Mouse (Mus musculus) kidney, embryonic 15.5 days (tissue): Measurements from ENCODE around the gene Sap30. TPM values are rescaled to one million over a fixed set of nuclear protein-coding genes. Genes with fewer than 3 reads are reported as not detected.
"Not testable (repeated sequence)": the region's sequence is repeated elsewhere in the genome, so short reads cannot be mapped to it uniquely, and the experiment has no call there.

Experiments
- ATAC-seq: fragments of 200-750 bp; cut with Nextera tagmentation; replicated peaks from 2 replicates; pipeline ENCODE4 v1.8.0; 2017; ENCODE audit warnings: moderate TSS enrichment; ENCODE audit not compliant: low FRiP score
- H3K27ac ChIP-seq: fragments of 300-500 bp; sonication (generic); 2 replicates; pipeline ENCODE4 v1.5.1; 2015; ENCODE audit warnings: mild to moderate bottlenecking, inconsistent platforms
- H3K27me3 ChIP-seq: fragments of 300-500 bp; sonication (generic); 2 replicates; pipeline ENCODE4 v1.6.1; 2015; ENCODE audit warnings: inconsistent platforms
- H3K36me3 ChIP-seq: fragments of 300-500 bp; sonication (generic); 2 replicates; pipeline ENCODE4 v1.6.1; 2015; ENCODE audit warnings: inconsistent platforms
- H3K4me1 ChIP-seq: fragments of 300-500 bp; sonication (generic); 2 replicates; pipeline ENCODE4 v1.6.1; 2015; ENCODE audit warnings: inconsistent platforms
- H3K4me2 ChIP-seq: fragments of 300-500 bp; sonication (generic); 2 replicates; pipeline ENCODE4 v1.6.1; 2015; ENCODE audit warnings: moderate library complexity, mild to moderate bottlenecking, inconsistent platforms
- H3K4me3 ChIP-seq: fragments of 300-500 bp; sonication (generic); replicated peaks from 2 replicates; pipeline ENCODE4 v1.5.1; 2015; ENCODE audit warnings: mild to moderate bottlenecking, inconsistent platforms
- H3K9ac ChIP-seq: fragments of 300-500 bp; sonication (generic); 2 replicates; pipeline ENCODE4 v1.6.1; 2015; ENCODE audit warnings: mild to moderate bottlenecking, inconsistent platforms
- H3K9me3 ChIP-seq: fragments of 300-500 bp; sonication (generic); replicated peaks from 2 replicates; pipeline ENCODE4 v1.6.1; 2016; ENCODE audit warnings: inconsistent platforms
- WGBS: fragments of 180-500 bp; shearing (Covaris S2); methylation state at CpG from one replicate; pipeline ENCODE4 v1.1.7; 2015; ENCODE audit warnings: mixed read lengths; 5-methylcytosine and 5-hydroxymethylcytosine counted together
- polyA plus RNA-seq: library from polyadenylated mRNA; unstranded; fragments of >200 nt; fragmentation: Nextera tagmentation; extraction: Ambion mirVana; gene quantifications from 2 replicates; pipeline ENCODE4 v1.2.1, GENCODE M21; 2015

Gene Sap30
- 35.9 and 37.0 TPM in 2 replicates for polyA plus RNA-seq

- Histone ChIP-seq H3K27me3 (no peaks in the 10 kb centered on the region), H3K27ac (peak within 1 kb of the TSS; percentile 97), H3K36me3 (peaks cover 6% of the 10 kb centered on the region; the same call in 1 of the 2 replicates), H3K4me1 (peaks cover 9% of the 10 kb centered on the region), H3K9me3 (no peaks in the 10 kb centered on the region), H3K4me2 (peak within 1 kb of the TSS; percentile 90), H3K9ac (peak within 1 kb of the TSS; percentile 66), H3K4me3 (peak within 1 kb of the TSS; percentile 68)
- under 1% methylated on average over 66 of the region's 66 CpGs for WGBS
- ATAC-seq = peak; percentile 97
These were observed at the start of gene Sap30 for GRCm38 (mm10) chr8:57487441-57488155. Gene Sap30 (minus strand): TSS chr8:57487860.

- Histone ChIP-seq H3K36me3 (peaks cover 24% of the 10 kb centered on the region), H3K9me3 (no peaks in the 10 kb centered on the region), H3K27me3 (no peaks in the 10 kb centered on the region), H3K4me1 (no peaks in the 10 kb centered on the region), H3K4me3 (no peak overlapping the region), H3K4me2 (no peak overlapping the region), H3K27ac (no peak overlapping the region), H3K9ac (no peak overlapping the region)
- no peak for ATAC-seq
- 94% methylated on average over 6 of the region's 6 CpGs for WGBS
These were observed 48.5 kb upstream of the Sap30 start for GRCm38 (mm10) chr8:57536167-57536566.

- no peak overlapping the region for H3K4me3 ChIP-seq
- H3K27ac ChIP-seq = no peak overlapping the region
- no peaks in the 10 kb centered on the region for H3K9me3 ChIP-seq
- WGBS = 77% methylated on average over 4 of the region's 4 CpGs
- no peak for ATAC-seq
- peaks cover 28% of the 10 kb centered on the region for H3K36me3 ChIP-seq
- H3K27me3 ChIP-seq = no peaks in the 10 kb centered on the region
- no peak overlapping the region for H3K4me2 ChIP-seq
- H3K4me1 ChIP-seq = 0 out of 2 replicates have a peak, but pooled peaks cover 6% of the 10 kb centered on the region
- no peak overlapping the region for H3K9ac ChIP-seq
These were observed 46.8 kb upstream of the Sap30 start for GRCm38 (mm10) chr8:57534495-57534894.

- Histone ChIP-seq H3K36me3 (peaks cover 28% of the 10 kb centered on the region), H3K27ac (no peak overlapping the region), H3K9me3 (no peaks in the 10 kb centered on the region), H3K4me2 (no peak overlapping the region), H3K9ac (no peak overlapping the region), H3K27me3 (no peaks in the 10 kb centered on the region), H3K4me3 (no peak overlapping the region), H3K4me1 (0 out of 2 replicates have a peak, but pooled peaks cover 6% of the 10 kb centered on the region)
- 90% methylated on average over 4 of the region's 4 CpGs for WGBS
- no peak for ATAC-seq
These were observed 45.4 kb upstream of the Sap30 start for GRCm38 (mm10) chr8:57533106-57533505.

GRCm38 (mm10) chr8:57532223-57532622 lies 44.6 kb upstream of the Sap30 start:
- no peaks in the 10 kb centered on the region for H3K9me3 ChIP-seq
- H3K9ac ChIP-seq = no peak overlapping the region
- 0 out of 2 replicates have a peak, but pooled peaks cover 6% of the 10 kb centered on the region for H3K4me1 ChIP-seq
- no peak for ATAC-seq
- peaks cover 34% of the 10 kb centered on the region for H3K36me3 ChIP-seq
- no peak overlapping the region for H3K4me2 ChIP-seq
- 68% methylated on average over 2 of the region's 2 CpGs for WGBS
- H3K27me3 ChIP-seq = no peaks in the 10 kb centered on the region
- no peak overlapping the region for H3K4me3 ChIP-seq
- no peak overlapping the region for H3K27ac ChIP-seq

- H3K9ac ChIP-seq = no peak overlapping the region
These were observed 43.1 kb upstream of the Sap30 start for GRCm38 (mm10) chr8:57530666-57531349.

GRCm38 (mm10) chr8:57530238-57530637 lies 42.6 kb upstream of the Sap30 start:
- 0 out of 2 replicates have a peak, but pooled peaks cover 6% of the 10 kb centered on the region for H3K4me1 ChIP-seq
- ATAC-seq = 0 out of 2 replicates have a peak, but pooled peaks have one; percentile 14
- H3K4me2 ChIP-seq = peak overlapping the region; percentile 46; the same call in 1 of the 2 replicates
- H3K9ac ChIP-seq = no peak overlapping the region
- H3K36me3 ChIP-seq = peaks cover 16% of the 10 kb centered on the region
- WGBS = 93% methylated on average over 13 of the region's 13 CpGs
- H3K4me3 ChIP-seq = no peak overlapping the region
- H3K27ac ChIP-seq = peak overlapping the region; percentile 5; the same call in 1 of the 2 replicates
- H3K9me3 ChIP-seq = no peaks in the 10 kb centered on the region
- H3K27me3 ChIP-seq = no peaks in the 10 kb centered on the region

More at GRCm38 (mm10) chr8:57530666-57531349, 43.1 kb upstream of the Sap30 start:
- peak; percentile 71 for ATAC-seq
- Histone ChIP-seq H3K27me3 (no peaks in the 10 kb centered on the region), H3K4me1 (0 out of 2 replicates have a peak, but pooled peaks cover 6% of the 10 kb centered on the region), H3K4me2 (peak overlapping the region; percentile 46), H3K27ac (peak overlapping the region; percentile 5), H3K9me3 (no peaks in the 10 kb centered on the region), H3K4me3 (peak overlapping the region; percentile 6; the same call in 1 of the 2 replicates), H3K36me3 (peaks cover 22% of the 10 kb centered on the region)
- WGBS = 24% methylated on average over 15 of the region's 15 CpGs

GRCm38 (mm10) chr8:57528036-57528435 lies 40.4 kb upstream of the Sap30 start:
- Histone ChIP-seq H3K4me2 (no peak overlapping the region), H3K9me3 (no peaks in the 10 kb centered on the region), H3K36me3 (peaks cover 9% of the 10 kb centered on the region; the same call in 1 of the 2 replicates), H3K4me3 (no peak overlapping the region), H3K27ac (no peak overlapping the region), H3K4me1 (0 out of 2 replicates have a peak, but pooled peaks cover 6% of the 10 kb centered on the region), H3K27me3 (no peaks in the 10 kb centered on the region), H3K9ac (no peak overlapping the region)
- ATAC-seq = no peak
- WGBS = 93% methylated on average over 1 of the region's 1 CpGs

GRCm38 (mm10) chr8:57520186-57520786 lies 32.6 kb upstream of the Sap30 start:
- no peaks in the 10 kb centered on the region for H3K9me3 ChIP-seq
- H3K27ac ChIP-seq = no peak overlapping the region
- no peak overlapping the region for H3K9ac ChIP-seq
- H3K4me2 ChIP-seq = no peak overlapping the region
- no peaks in the 10 kb centered on the region for H3K4me1 ChIP-seq
- no peak overlapping the region for H3K4me3 ChIP-seq
- no peaks in the 10 kb centered on the region for H3K27me3 ChIP-seq
- WGBS = 64% methylated on average over 12 of the region's 12 CpGs
- peaks cover 34% of the 10 kb centered on the region for H3K36me3 ChIP-seq
- no peak for ATAC-seq

- Histone ChIP-seq H3K27ac (no peak overlapping the region), H3K9me3 (no peaks in the 10 kb centered on the region), H3K36me3 (peaks cover 42% of the 10 kb centered on the region), H3K4me2 (no peak overlapping the region), H3K4me3 (no peak overlapping the region), H3K9ac (no peak overlapping the region), H3K4me1 (peaks cover 4% of the 10 kb centered on the region), H3K27me3 (no peaks in the 10 kb centered on the region)
- WGBS = 85% methylated on average over 3 of the region's 3 CpGs
- no peak for ATAC-seq
These were observed 30.1 kb upstream of the Sap30 start for GRCm38 (mm10) chr8:57517723-57518122.

- not testable (repeated sequence) for ATAC-seq
- 86% methylated on average over 5 of the region's 5 CpGs for WGBS
These were observed 29.0 kb upstream of the Sap30 start for GRCm38 (mm10) chr8:57516685-57517084.

More at GRCm38 (mm10) chr8:57516685-57517084, 29.0 kb upstream of the Sap30 start:
- H3K36me3 ChIP-seq = peaks cover 36% of the 10 kb centered on the region
- H3K4me2 ChIP-seq, H3K9me3 ChIP-seq, H3K9ac ChIP-seq, H3K4me3 ChIP-seq, H3K27me3 ChIP-seq, H3K4me1 ChIP-seq, H3K27ac ChIP-seq: not testable (repeated sequence)
